Mouse (Mus musculus) frontal cortex, postnatal 10 days (tissue): ENCODE measurements around the gene Gm17359.
A peak's percentile ranks its signal among the peaks of the same experiment; 100 is the strongest.
"Not testable (repeated sequence)": the region's sequence is repeated elsewhere in the genome, so short reads cannot be mapped to it uniquely, and the experiment has no call there.

ENCODE experiments used
- DNase-seq, 2 experiments: peaks; one replicate each; pipeline ENCODE4 v3.0.0; 2022; ENCODE audit warnings: low spot score in 2 of 2, mixed read lengths in 1 of 2

The Gm17359 gene

GRCm38 (mm10) chr3:79415081-79415480, 78.6 kb downstream of the Gm17359 start:
- DNase-seq: no peak

DNA sequence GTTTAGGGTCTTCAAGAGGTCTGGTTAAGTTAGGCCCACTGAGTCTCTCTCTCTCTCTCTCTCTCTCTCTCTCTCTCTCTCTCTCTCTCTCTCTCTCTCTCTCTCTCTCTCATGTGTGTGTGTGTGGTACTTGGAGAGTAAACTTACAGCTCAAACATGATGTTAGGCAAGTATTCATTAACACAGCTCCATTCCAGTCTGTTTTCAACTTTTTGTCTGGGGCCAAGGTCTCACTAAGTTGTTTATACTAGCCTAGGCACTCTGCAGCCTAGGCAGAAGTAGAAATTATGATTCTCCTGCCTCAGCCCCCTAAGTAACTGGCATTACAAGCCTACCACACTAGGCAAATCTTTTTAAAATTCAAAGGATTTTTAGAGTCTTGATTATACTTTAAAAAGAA, 79.5 kb downstream of the Gm17359 start:
- no peak for DNase-seq

GRCm38 (mm10) chr3:79416944-79417680, 80.7 kb downstream of the Gm17359 start:
- DNase-seq: no peak

DNA sequence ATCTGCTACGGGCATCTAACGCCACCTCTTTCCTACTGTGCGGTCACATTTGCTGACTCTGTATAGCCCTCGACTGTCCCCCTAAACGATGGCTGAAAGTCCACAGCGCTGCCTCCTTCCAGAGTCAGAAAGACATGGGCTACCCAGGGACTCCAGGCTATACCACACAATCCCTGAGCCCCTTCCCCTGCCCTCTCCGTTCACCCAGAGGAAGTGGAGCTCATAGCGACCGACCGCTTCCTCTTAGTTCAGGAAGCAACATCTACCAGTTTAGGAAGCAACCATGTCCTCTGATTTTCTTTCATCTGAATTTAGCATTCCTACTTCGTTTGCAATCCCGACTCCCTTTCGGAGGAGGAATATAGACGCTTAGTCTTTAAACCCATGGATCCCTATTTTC, 82.5 kb downstream of the Gm17359 start:
- DNase-seq: no peak

GRCm38 (mm10) chr3:79425441-79425840, 89.0 kb downstream of the Gm17359 start:
- DNase-seq: no peak

DNA sequence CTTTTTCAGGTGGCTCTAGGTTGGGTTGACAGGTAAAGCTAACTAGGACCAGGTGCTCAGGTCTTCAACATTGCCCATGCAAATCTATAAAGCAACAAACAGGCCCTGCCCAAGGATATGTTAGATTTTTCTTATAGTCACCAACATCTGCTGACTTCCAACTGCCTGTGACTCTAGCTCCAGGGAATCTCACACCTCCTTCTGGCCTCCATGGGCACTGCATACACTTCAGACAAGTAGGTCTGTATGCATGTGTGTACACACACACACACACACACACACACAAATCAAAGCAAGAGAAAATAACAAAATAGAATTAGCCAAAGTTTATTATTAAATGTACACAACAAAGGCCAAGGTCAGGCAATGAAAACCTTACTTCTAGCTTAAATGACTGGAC, 97.1 kb downstream of the Gm17359 start:
- no peak for DNase-seq

GRCm38 (mm10) chr3:79434436-79434835, 98.0 kb downstream of the Gm17359 start:
- no peak for DNase-seq

GRCm38 (mm10) chr3:79434985-79435384, 98.5 kb downstream of the Gm17359 start:
- no peak for DNase-seq

GRCm38 (mm10) chr3:79436186-79436585, 99.7 kb downstream of the Gm17359 start:
- DNase-seq: peak; percentile 39 to 77

DNA sequence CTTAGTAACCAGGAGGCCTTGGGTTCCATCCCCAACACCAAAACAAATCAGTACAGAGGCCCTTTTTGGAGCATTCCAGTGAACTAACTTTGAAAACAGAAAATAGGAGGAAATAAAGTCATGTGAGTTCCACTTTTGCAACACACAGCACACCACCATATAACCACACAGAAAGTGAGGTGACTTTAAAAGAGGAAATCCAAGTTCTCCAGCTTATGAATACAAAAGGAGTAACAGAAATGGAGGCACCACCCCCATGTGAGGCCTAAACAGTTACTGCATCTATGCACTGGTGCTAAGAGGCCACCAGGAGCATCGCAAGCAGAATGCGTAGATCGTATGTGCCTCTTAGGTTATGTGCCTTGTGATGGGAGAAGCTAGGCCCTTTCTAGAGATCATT, 101.8 kb downstream of the Gm17359 start:
- no peak for DNase-seq

DNA sequence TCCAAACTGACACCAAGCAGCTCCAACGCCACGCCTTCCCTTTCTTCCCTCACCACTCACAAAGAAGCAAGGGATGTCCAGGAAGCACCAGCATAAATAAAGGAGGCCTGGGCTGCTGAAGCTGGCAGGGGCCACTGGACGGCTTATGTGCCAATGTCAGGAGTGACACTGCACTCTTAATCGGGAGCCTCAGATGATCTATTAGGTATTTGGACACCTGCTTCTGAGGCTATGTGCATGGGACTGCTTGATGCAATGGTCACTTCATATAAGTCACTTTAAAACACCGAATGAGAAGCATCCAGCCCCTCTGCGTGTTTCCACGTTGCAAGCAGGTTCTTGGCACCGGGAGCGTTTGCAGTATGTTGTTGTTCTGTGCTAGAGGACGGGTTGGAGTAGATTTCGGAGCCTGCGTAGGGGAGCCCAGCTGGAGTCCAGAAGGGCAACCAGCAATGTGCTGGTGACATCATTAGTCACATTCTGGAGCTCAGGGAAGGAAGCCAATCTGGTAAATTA, 104.6 kb downstream of the Gm17359 start:
- no peak for DNase-seq

DNA sequence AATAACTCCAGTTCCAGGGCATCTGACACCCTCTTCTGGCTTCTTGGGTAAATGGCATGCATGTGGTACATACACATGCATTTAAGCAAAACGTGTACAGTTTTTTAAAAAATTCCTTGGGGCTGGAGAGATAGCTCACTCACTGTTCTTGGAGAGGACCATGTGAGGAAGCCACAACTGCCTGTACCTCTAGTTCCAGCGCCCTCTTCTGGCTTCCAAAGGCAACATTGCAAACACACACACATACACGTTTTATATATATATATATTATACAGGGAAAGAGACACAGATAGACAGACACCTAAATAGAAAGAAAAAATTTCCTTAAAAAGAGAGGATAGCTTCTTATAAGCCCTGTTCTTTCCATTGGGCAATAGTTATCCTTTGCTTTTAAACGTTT, 107.4 kb downstream of the Gm17359 start:
- DNase-seq: no peak

- no peak for DNase-seq
Observed at GRCm38 (mm10) chr3:79445041-79445440, 108.6 kb downstream of the Gm17359 start.

- DNase-seq: no peak
Observed at GRCm38 (mm10) chr3:79446124-79446523, 109.7 kb downstream of the Gm17359 start.

DNA sequence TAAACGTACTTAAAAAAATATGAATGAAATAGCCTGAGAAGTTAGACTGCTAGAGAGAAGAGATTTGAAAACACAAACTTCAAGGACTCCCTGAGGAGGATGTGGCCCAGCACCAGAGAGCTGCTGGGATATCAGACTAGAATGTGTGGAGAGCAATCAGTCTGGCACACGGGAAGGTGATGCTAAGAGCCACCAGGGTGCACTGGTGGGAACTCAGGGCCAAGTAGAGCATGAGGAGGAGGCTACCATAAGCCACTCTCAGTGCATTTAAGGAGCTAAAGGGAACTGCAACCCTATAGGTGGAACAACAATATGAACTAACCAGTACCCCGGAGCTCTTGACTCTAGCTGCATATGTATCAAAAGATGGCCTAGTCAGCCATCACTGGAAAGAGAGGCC, 110.2 kb downstream of the Gm17359 start:
- not testable (repeated sequence) for DNase-seq

GRCm38 (mm10) chr3:79448421-79448820, 112.0 kb downstream of the Gm17359 start:
- no peak for DNase-seq

- no peak for DNase-seq
Observed at GRCm38 (mm10) chr3:79449361-79449760, 112.9 kb downstream of the Gm17359 start.

DNA sequence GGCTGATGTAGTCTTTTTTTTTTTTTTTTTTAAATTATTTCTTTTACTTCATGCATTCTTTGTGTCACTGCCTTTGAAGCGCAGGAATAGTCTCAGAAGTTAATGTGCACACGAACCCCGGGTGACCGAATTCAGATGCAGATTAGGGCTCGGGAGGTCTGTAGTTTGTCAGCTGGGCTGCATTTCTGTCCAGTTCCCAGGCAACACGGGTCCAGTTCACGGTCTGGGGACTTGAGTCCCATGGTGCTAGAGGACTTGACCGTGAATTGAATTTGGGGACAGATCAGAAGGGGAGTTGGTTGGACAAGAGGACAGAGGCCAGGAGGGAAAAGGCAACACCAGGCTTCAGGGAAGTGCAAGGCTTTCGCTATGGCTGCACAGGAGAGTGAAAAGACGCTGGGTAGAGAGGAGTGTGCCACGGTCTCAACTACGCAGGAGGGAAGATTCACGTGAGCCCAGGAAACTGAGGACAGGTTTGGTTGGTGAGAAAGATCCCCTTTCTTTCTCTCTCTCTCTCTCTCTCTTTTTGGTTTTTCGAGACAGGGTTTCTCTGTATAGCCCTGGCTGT, 116.3 kb downstream of the Gm17359 start:
- no peak for DNase-seq

DNA sequence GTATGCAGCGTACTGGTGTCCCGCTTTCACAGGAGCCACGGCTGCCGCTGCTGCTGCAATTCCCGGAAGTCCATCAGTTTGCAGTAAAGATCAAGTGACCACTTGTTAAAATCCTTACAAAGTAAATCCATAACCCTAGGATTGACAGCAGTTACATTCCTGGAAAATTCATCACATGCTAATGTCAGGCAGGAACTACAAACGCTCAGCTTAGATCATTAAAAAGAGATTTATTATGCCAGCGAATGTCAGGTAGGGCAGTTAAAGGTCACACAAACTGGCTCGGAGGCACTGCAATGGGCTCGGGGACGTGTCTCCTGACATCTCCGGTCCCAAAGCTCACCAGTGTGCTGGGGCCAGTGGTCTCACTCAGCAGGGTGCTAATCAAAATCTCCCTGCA, 119.3 kb downstream of the Gm17359 start:
- no peak for DNase-seq

DNA sequence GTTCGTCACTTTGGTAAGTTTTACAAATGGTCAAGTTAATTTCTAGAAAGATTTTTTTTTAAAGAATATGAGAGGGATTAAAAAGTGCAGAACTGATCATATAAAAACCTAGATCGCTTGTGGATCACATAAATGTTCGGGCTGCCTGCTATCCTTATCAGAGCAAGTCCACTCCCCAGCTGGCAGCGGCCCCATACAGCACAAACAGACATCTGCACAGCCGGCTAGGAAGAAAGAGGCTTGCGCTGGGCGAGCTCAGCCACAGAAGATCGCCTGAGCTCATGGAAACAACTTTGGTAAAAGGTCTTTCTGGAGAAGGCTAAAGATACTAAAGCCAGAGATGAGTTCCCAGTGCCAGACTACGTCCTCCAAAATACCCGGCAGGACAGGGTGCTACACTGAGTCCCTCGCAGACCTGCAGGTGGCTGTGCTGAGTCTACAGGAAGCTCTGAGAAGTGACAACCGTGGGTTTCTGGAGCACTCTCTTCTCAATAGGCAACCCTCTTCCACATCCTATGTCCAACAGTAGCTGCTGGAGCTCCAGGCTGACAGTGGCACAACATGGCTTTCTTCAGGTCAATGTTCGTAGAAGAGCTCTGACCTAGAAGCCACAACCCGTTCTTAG, 122.3 kb downstream of the Gm17359 start:
- DNase-seq: no peak

GRCm38 (mm10) chr3:79469440-79469839, 133.0 kb downstream of the Gm17359 start:
- DNase-seq: no peak

DNA sequence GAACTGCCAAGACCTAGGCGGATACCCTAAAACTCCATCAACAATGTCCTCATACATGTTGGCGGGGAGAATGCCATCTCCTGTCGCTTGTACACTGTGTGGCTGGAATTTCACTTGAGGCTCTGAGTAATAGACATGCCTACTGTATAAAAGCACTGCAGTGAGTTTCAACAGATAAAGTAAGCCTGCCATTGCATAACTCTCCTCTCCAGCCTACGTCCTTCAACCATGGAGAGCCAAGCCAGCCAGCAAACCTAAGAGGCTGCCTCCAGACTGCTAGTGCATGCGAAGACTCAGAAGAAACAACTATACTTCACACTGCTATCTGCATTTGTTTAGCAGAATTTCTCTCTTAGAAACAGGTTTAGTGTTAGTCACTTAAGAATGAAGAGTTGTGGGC, 135.9 kb downstream of the Gm17359 start:
- no peak for DNase-seq

DNA sequence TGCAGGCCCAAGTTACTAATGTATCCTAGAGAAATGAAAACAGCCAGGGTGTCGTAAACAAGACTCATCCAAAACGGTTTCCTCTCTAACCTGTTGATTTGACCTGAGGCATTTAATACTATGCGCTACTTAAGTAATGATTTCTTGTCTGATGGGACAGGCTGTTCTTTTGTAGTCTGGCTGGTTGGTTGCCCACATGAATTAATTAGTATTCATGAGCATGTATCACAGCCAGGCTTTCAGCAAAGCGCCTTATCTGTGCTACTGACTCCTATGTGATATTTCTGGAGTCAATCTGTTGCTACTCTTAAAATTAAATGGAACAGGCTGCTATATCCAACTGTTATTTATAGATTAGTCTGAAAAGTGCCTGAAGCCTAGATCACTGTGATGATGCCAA, 138.4 kb downstream of the Gm17359 start:
- DNase-seq: peak; percentile 22 to 29
